Mouse (Mus musculus): ENCODE results near the gene Pamr1. TPM values are rescaled to one million over a fixed set of nuclear protein-coding genes. Genes with fewer than 3 reads are reported as not detected.

The Pamr1 gene
- polyA plus RNA-seq, 1 experiment from 2014 or later = 3.8 TPM

DNA sequence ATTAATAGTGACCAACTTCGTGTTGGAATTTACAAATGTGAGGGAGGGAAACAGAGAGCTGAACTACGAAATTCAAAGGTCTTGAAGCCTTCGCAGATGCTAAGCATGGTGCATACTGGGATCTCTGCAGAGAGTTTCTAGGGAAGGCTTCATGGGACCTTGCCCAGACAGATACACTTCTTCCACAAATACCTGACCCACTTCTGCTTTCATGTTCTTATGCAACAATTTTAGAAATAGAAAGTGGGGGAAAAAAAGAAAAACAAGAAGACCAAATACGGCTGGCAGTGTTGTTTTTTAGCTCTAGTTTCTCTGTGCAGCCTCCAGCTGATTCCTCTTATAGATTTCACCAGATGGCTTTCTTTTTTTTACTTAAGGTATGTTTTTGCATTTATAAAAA is 29.4 kb downstream of the Pamr1 start:
- DNase-seq (ENCODE audit: low spot score) = no peak
- no peak for ATAC-seq (ENCODE audit: insufficient read depth, low FRiP score, low TSS enrichment)
- no peak overlapping the region for H3K27ac ChIP-seq (ENCODE audit: low read depth, low read length)
- no peaks in the 10 kb centered on the region for H3K27me3 ChIP-seq (ENCODE audit: control insufficient read depth, insufficient read depth, low read length)
- 81% methylated on average over 4 of the region's 4 CpGs for WGBS
- no peak overlapping the region for H3K4me3 ChIP-seq (ENCODE audit: low read depth, low read length)
- no peak overlapping the region for H3K9ac ChIP-seq (ENCODE audit: low read length)
- H3K36me3 ChIP-seq (ENCODE audit: control insufficient read depth, insufficient read depth, low read length) = no peaks in the 10 kb centered on the region
- no peak overlapping the region for H3K4me2 ChIP-seq (ENCODE audit: low read depth)
- H3K9me3 ChIP-seq (ENCODE audit: control insufficient read depth, low read length) = no peaks in the 10 kb centered on the region
- H3K4me1 ChIP-seq (ENCODE audit: control insufficient read depth, insufficient read depth, low read length) = no peaks in the 10 kb centered on the region

DNA sequence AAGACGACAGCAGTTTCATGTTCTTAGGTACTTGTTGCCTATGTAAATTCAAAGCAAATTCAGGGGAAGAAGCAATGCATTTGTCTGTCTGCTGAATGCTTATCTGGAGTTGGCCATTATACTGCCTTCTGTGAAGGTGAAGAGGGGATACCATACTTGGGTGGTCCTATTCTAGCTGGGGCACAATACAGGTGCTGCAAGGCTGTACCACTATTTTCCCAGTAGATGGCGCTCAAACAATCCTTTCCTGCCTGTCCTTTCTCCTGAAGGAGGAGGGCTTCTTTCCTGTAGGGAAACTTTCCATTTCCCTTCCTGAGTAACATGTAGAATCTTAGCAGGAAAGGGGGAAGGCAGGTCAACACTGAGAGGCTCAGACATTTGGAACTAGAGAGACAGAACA is 40.2 kb downstream of the Pamr1 start:
- DNase-seq (ENCODE audit: low spot score) (peak; percentile 38), ATAC-seq (ENCODE audit: insufficient read depth, low FRiP score, low TSS enrichment) (peak; percentile 58; the same call in 1 of the 2 replicates)
- Histone ChIP-seq H3K4me1 (ENCODE audit: control insufficient read depth, insufficient read depth, low read length) (no peaks in the 10 kb centered on the region), H3K4me2 (ENCODE audit: low read depth) (no peak overlapping the region), H3K27ac (ENCODE audit: low read depth, low read length) (no peak overlapping the region), H3K27me3 (ENCODE audit: control insufficient read depth, insufficient read depth, low read length) (no peaks in the 10 kb centered on the region), H3K4me3 (ENCODE audit: low read depth, low read length) (no peak overlapping the region), H3K9ac (ENCODE audit: low read length) (no peak overlapping the region), H3K9me3 (ENCODE audit: control insufficient read depth, low read length) (no peaks in the 10 kb centered on the region), H3K36me3 (ENCODE audit: control insufficient read depth, insufficient read depth, low read length) (no peaks in the 10 kb centered on the region)
- 45% methylated on average over 2 of the region's 2 CpGs for WGBS

DNA sequence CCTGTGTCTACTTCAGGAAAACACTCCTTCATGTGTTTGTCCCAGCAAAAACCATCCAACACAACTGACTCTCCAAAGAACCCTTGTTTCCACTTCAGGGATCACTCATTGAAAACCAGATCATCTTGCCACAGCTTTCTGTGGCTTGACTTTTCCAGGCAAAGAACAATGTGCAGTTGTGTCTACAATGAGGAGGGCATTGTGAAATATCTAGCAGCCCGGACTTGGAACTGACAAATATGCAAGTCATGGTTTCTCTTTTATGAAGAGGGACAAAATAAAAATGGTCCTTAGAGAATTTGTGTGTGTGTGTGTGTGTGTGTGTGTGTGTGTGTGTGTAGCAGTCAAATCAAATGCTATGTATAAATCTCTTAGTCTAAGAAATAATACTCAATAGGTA is 44.7 kb downstream of the Pamr1 start:
- DNase-seq (ENCODE audit: low spot score) = no peak
- H3K4me2 ChIP-seq (ENCODE audit: low read depth) = no peak overlapping the region
- 79% methylated on average over 1 of the region's 1 CpGs for WGBS

GRCm38 (mm10) chr2:102595395-102596130 is 45.8 kb downstream of the Pamr1 start:
- no peak for ATAC-seq (ENCODE audit: insufficient read depth, low FRiP score, low TSS enrichment)
- Histone ChIP-seq H3K9ac (ENCODE audit: low read length) (no peak overlapping the region), H3K4me1 (ENCODE audit: control insufficient read depth, insufficient read depth, low read length) (peaks cover 5% of the 10 kb centered on the region), H3K27me3 (ENCODE audit: control insufficient read depth, insufficient read depth, low read length) (no peaks in the 10 kb centered on the region), H3K36me3 (ENCODE audit: control insufficient read depth, insufficient read depth, low read length) (no peaks in the 10 kb centered on the region), H3K9me3 (ENCODE audit: control insufficient read depth, low read length) (no peaks in the 10 kb centered on the region), H3K4me3 (ENCODE audit: low read depth, low read length) (no peak overlapping the region), H3K27ac (ENCODE audit: low read depth, low read length) (no peak overlapping the region), H3K4me2 (ENCODE audit: low read depth) (no peak overlapping the region)
- WGBS = 92% methylated on average over 10 of the region's 10 CpGs
- DNase-seq (ENCODE audit: low spot score) = no peak

More for the DNA sequence above, 44.7 kb downstream of the Pamr1 start:
- H3K9me3 ChIP-seq (ENCODE audit: control insufficient read depth, low read length) = no peaks in the 10 kb centered on the region
- no peak overlapping the region for H3K4me3 ChIP-seq (ENCODE audit: low read depth, low read length)
- no peaks in the 10 kb centered on the region for H3K36me3 ChIP-seq (ENCODE audit: control insufficient read depth, insufficient read depth, low read length)
- H3K27me3 ChIP-seq (ENCODE audit: control insufficient read depth, insufficient read depth, low read length) = no peaks in the 10 kb centered on the region
- no peak for ATAC-seq (ENCODE audit: insufficient read depth, low FRiP score, low TSS enrichment)
- H3K4me1 ChIP-seq (ENCODE audit: control insufficient read depth, insufficient read depth, low read length) = peaks cover 5% of the 10 kb centered on the region
- no peak overlapping the region for H3K27ac ChIP-seq (ENCODE audit: low read depth, low read length)
- H3K9ac ChIP-seq (ENCODE audit: low read length) = no peak overlapping the region

DNA sequence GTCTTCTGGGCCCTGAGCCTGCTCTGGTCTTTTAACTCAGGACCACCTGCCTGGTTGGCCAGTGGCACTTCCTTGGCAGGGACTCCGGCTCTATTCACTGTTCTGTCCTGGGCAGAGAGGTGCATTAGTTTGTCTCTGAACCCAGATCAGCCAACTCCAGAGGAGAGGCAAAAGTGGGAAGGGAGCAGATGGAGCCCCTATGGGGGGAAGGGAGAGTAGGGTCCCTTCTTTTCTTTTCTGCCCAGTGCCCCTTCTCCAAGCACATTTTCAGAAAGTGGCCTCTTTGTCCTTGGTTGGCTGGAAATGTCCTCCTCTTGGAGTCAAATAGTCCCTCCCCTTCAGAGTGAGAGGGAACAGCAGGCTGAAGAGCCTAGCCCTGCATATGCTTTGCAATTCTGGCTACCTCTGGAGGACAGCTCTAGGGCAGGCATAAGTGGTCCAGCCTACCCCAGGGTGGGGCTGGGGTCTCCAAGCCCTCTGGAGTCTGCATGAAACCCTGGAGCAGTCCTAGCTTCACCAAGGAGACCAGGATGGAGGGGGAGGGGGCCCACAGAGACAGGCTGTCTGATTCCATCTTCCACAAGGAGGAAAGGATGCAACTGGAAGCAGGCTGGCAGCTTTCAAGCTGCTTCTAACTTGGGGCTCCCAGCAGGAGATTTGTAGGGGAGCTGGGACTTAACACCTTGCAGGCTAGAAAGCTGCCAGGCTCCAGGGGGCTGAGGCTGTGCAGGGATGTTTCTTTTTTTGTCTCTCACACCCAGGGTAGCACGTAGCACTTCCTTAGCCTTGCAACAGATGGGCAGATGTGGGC is 49.3 kb downstream of the Pamr1 start:
- H3K4me1 ChIP-seq (ENCODE audit: control insufficient read depth, insufficient read depth, low read length) = peaks cover 5% of the 10 kb centered on the region
- WGBS = 49% methylated on average over 2 of the region's 2 CpGs
- H3K36me3 ChIP-seq (ENCODE audit: control insufficient read depth, insufficient read depth, low read length) = no peaks in the 10 kb centered on the region
- no peak for DNase-seq (ENCODE audit: low spot score)
- no peak; the same call in 1 of the 2 replicates for ATAC-seq (ENCODE audit: insufficient read depth, low FRiP score, low TSS enrichment)
- H3K27ac ChIP-seq (ENCODE audit: low read depth, low read length) = no peak overlapping the region
- H3K4me3 ChIP-seq (ENCODE audit: low read depth, low read length) = no peak overlapping the region
- no peak overlapping the region for H3K4me2 ChIP-seq (ENCODE audit: low read depth)
- no peaks in the 10 kb centered on the region for H3K9me3 ChIP-seq (ENCODE audit: control insufficient read depth, low read length)
- no peak overlapping the region for H3K9ac ChIP-seq (ENCODE audit: low read length)
- no peaks in the 10 kb centered on the region for H3K27me3 ChIP-seq (ENCODE audit: control insufficient read depth, insufficient read depth, low read length)

DNA sequence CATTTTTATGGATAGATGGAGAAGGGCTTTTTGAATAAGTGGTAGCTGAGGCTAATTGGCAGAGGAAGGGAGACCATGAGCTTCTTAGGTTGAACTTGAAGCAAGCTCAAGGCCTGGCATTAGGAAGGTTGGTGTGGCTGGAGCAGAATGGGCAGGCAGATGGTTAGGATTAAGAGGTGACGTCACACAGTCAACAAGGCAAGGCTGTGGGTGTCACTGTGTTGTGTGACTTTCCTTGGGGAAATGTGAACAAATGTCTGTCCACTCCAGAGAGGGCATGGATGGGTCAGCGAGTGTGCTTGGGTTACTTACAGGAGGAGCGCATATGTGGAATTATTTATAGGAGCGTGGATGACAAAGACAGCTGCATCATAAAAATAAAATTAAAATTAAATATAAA is 50.7 kb downstream of the Pamr1 start:
- Histone ChIP-seq H3K4me2 (ENCODE audit: low read depth) (no peak overlapping the region), H3K27ac (ENCODE audit: low read depth, low read length) (no peak overlapping the region), H3K9me3 (ENCODE audit: control insufficient read depth, low read length) (no peaks in the 10 kb centered on the region), H3K9ac (ENCODE audit: low read length) (no peak overlapping the region), H3K36me3 (ENCODE audit: control insufficient read depth, insufficient read depth, low read length) (no peaks in the 10 kb centered on the region), H3K27me3 (ENCODE audit: control insufficient read depth, insufficient read depth, low read length) (no peaks in the 10 kb centered on the region), H3K4me3 (ENCODE audit: low read depth, low read length) (no peak overlapping the region), H3K4me1 (ENCODE audit: control insufficient read depth, insufficient read depth, low read length) (peaks cover 5% of the 10 kb centered on the region)
- WGBS = 79% methylated on average over 4 of the region's 4 CpGs
- DNase-seq (ENCODE audit: low spot score) (no peak), ATAC-seq (ENCODE audit: insufficient read depth, low FRiP score, low TSS enrichment) (no peak)

DNA sequence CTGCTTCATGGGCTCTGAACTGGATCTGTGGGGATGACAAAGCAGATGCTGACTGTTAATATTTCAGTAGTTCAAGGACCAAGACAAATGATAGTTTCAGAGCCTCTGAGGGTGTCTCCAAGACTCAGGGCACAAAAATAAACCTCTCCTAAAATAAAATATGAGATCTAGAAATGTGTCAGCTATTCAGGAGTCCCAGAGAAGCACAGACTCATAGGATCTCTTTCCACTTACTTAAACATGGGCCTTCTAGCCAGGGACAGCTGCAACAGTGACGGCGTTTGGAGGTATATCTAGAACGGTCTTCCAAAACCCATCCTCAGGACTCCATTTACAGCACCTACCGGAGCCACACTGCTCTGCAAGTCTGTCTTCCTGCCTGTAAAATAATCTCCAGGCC is 60.7 kb downstream of the Pamr1 start:
- 97% methylated on average over 4 of the region's 4 CpGs for WGBS
- H3K4me1 ChIP-seq (ENCODE audit: control insufficient read depth, insufficient read depth, low read length) = no peaks in the 10 kb centered on the region

GRCm38 (mm10) chr2:102616637-102617036 is 66.8 kb downstream of the Pamr1 start:
- ATAC-seq (ENCODE audit: insufficient read depth, low FRiP score, low TSS enrichment) = no peak
- Histone ChIP-seq H3K27ac (ENCODE audit: low read depth, low read length) (no peak overlapping the region), H3K9ac (ENCODE audit: low read length) (no peak overlapping the region), H3K4me3 (ENCODE audit: low read depth, low read length) (no peak overlapping the region), H3K36me3 (ENCODE audit: control insufficient read depth, insufficient read depth, low read length) (no peaks in the 10 kb centered on the region), H3K9me3 (ENCODE audit: control insufficient read depth, low read length) (no peaks in the 10 kb centered on the region), H3K4me2 (ENCODE audit: low read depth) (no peak overlapping the region), H3K4me1 (ENCODE audit: control insufficient read depth, insufficient read depth, low read length) (no peaks in the 10 kb centered on the region), H3K27me3 (ENCODE audit: control insufficient read depth, insufficient read depth, low read length) (no peaks in the 10 kb centered on the region)
- no peak for DNase-seq (ENCODE audit: low spot score)
- WGBS = 76% methylated on average over 2 of the region's 2 CpGs

More for the DNA sequence above, 60.7 kb downstream of the Pamr1 start:
- ATAC-seq (ENCODE audit: insufficient read depth, low FRiP score, low TSS enrichment) (no peak), DNase-seq (ENCODE audit: low spot score) (no peak)
- Histone ChIP-seq H3K9ac (ENCODE audit: low read length) (no peak overlapping the region), H3K36me3 (ENCODE audit: control insufficient read depth, insufficient read depth, low read length) (no peaks in the 10 kb centered on the region), H3K27ac (ENCODE audit: low read depth, low read length) (no peak overlapping the region), H3K9me3 (ENCODE audit: control insufficient read depth, low read length) (no peaks in the 10 kb centered on the region), H3K4me3 (ENCODE audit: low read depth, low read length) (no peak overlapping the region), H3K4me2 (ENCODE audit: low read depth) (no peak overlapping the region), H3K27me3 (ENCODE audit: control insufficient read depth, insufficient read depth, low read length) (no peaks in the 10 kb centered on the region)
